Mouse (Mus musculus): ENCODE results near the gene Clic4. TPM values are rescaled to one million over a fixed set of nuclear protein-coding genes. Genes with fewer than 3 reads are reported as not detected.
"Not testable (repeated sequence)": the region's sequence is repeated elsewhere in the genome, so short reads cannot be mapped to it uniquely, and the experiment has no call there.

The Clic4 gene
- total RNA-seq, 2 experiments from 2014 or later: 109 to 128 TPM

- peak; percentile 41 for DNase-seq
These were observed 83.1 kb downstream of the Clic4 start for GRCm38 (mm10) chr4:135189452-135190008.

DNA sequence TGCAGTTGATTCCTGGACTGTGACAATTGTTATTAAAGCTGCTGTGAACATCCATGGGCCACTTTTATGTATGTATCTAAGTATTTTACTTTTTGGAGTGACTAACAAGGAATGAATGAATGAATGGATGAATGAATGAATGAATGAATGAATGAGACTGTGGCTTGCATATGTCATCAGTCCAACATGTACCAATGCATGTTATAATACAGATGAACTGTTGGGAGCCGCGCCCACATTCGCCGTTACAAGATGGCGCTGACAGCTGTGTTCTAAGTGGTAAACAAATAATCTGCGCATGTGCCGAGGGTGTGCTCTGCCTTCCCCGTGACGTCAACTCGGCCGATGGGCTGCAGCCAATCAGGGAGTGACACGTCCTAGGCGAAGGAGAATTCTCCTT, 88.3 kb downstream of the Clic4 start:
- DNase-seq: not testable (repeated sequence)

DNA sequence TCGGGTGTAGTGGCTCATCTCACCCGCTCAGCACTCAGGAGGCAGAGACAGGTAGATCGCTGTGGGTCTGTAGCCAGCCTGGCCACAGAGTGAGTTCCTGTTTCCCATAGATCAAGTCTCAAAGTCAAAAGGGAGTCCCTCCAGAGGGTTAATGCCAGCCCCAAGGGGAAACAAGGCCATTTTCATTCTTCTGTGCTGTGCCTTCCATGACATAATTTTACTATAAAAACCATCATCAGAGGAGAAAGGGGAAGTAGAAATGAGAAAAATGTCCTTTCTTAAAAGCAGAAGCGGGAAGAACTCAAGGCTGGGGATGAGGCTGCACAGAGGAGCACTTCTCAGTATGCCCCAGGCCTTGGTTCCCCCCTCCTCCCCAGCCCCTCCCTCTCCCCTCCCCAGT, 90.8 kb downstream of the Clic4 start:
- no peak for DNase-seq

- DNase-seq: peak; percentile 61
These were observed 93.5 kb downstream of the Clic4 start for GRCm38 (mm10) chr4:135179077-135179481.

- DNase-seq: no peak
These were observed 95.0 kb downstream of the Clic4 start for GRCm38 (mm10) chr4:135177568-135177967.

DNA sequence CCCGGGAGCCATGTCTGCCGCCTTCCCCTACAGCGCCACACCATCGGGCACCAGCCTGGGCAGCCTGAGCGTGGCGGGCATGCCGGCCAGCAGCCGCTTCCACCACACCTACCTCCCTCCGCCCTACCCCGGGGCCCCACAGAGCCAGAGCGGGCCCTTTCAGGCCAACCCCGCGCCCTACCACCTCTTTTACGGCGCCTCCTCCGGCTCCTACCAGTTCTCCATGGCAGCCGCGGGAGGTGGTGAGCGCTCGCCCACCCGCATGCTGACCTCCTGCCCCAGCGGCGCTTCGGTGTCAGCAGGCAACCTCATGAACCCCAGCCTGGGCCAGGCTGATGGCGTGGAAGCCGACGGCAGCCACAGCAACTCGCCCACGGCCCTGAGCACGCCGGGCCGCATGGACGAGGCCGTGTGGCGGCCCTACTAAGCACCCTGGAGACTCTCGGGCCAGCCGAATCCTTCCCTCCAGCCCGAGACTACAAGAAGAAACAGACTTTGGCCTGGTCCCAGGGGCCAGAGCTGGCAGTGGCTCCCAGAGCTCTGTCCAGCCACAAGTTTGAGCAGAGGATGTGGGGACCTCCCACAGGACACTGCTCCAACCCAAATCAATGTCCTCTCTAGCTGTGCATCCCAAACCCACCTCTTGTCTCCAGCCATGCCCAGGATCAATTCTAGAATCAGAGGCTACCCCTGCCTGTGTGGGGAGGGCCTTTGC, 97.1 kb downstream of the Clic4 start:
- DNase-seq: peak; percentile 29

GRCm38 (mm10) chr4:135171304-135171875, 101.2 kb downstream of the Clic4 start:
- DNase-seq: no peak

DNA sequence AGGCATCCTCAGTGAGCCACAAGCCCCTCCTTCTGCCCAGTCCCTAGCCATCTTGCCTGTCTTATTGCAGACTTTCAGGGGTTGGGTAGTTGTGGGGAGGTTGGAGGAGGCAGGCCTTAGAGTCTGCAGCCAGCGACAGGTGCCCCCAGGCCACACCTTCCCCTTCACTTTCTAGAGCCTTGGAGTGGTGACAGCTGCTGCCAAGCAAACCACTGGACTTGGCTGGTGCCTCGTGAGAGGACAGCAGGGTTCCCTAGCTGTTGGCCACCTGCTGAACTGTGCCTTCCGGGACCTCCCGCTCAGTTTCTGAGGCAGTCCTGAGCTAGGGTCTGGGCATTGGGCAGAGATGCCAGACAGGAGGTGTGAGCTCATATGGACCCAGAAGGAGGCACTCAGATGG, 103.1 kb downstream of the Clic4 start:
- no peak for DNase-seq

GRCm38 (mm10) chr4:135169096-135169495, 103.5 kb downstream of the Clic4 start:
- DNase-seq: no peak

DNA sequence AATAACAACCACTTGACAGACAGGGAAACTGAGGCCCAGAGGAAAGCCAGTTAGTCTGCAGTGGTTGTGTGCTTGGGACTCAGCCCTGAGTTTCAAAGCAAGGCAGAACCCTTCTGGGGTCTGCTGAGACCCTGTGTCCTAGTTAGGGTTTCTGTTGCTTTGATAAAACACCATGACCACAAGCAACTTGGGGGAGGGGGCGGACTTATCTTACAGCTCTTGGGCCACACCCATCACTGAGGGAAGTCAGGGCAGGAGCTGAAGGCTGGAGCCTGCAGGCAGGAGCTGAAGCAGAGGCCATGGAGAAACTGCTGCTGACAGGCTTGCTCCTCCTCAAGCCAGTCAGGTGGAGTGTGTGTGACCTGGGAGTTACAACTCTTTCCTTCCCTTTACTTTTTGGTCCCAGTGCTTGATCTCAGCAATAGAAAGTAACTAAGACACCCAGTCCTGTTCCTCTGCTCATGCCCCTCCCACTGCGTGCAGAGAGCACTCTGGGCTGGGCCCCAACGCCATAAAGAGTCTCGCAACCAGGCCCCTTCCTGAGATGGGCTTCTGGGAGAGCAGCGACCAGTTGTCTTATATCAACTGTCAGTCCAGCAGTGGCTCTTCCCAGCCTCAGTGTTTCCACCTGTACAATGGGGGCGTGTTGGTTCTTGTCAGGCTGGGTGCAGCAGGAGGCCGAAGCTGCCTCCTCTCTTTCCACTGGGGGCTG, 104.6 kb downstream of the Clic4 start:
- DNase-seq: no peak

GRCm38 (mm10) chr4:135166413-135167225, 106.0 kb downstream of the Clic4 start:
- DNase-seq: no peak

GRCm38 (mm10) chr4:135165761-135166160, 106.9 kb downstream of the Clic4 start:
- DNase-seq: no peak

Other genes with a start within 250 kb of the Clic4 start
- gene Runx3, start 152.2 kb downstream of the Clic4 start, total RNA-seq (2021): 1 to 10 TPM; 2.9 to 3.2 TPM
- gene Srrm1, start 80.5 kb upstream of the Clic4 start, total RNA-seq (2021): 100 to 1,000 TPM; 104 to 137 TPM
- under 1 TPM; 0.63 to 0.73 TPM for gene Ncmap, start 125.4 kb upstream of the Clic4 start, total RNA-seq (2021)
- gene Rcan3, start 161.0 kb upstream of the Clic4 start, total RNA-seq (2021): 10 to 100 TPM; 18.0 to 23.0 TPM
- under 1 TPM; 0.12 to 0.85 TPM for gene Stpg1, start 222.0 kb upstream of the Clic4 start, total RNA-seq (2021)
- 10 to 100 TPM; 13.8 to 15.4 TPM for gene Nipal3, start 222.2 kb upstream of the Clic4 start, total RNA-seq (2021)

Data from adrenal gland, postnatal 10 days (tissue).